Mouse (Mus musculus) cerebellum, adult 2 months (tissue): ENCODE measurements around the gene Tmem104.

ENCODE experiments used
- CTCF ChIP-seq: fragments of 200-500 bp; IDR thresholded peaks from 2 replicates; pipeline ENCODE4 v1.5.1; 2011; ENCODE audit warnings: low read depth, mild to moderate bottlenecking, control low read depth, low read length, moderate library complexity, borderline replicate concordance; ENCODE audit not compliant: insufficient read depth
- POLR2A ChIP-seq: fragments of 200-500 bp; IDR thresholded peaks from 2 replicates; pipeline ENCODE4 v1.6.1; 2011; ENCODE audit warnings: low read length, control low read depth, borderline replicate concordance; ENCODE audit not compliant: insufficient read depth

DNA sequence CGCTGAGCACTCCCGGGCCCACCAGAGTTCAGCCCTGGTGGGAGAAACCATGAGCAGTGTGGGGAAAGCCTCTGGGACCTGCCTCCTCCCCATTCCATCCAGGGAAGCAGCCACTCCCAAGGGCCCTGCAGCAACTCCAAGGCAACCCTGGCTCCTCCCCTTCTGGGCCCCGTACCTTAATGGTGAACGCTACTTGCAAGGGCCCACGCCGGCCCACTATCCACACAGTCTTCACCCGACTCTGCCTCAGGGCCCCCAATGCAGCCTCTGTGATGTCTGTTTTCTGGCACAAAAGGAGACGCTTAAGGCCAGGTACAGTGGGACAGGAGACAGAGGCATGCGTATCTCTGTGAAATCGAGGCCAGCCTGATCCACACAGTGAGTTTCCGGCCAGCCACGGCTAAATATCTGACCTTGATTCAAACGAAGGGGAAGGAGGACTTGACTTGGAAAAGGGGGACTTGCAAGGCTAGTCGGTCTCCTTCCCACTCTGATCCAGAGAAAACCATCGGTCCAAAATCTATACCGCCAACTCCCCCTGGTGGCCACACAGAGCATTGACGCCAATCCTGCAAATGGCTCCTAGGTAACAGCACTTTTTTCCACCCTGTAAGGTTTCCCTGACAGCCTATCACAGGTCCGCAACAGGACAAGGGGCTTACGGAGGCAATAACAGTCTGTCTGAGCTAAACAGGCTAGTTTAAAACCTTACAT lies 83.0 kb downstream of the Tmem104 start:
- TF ChIP-seq POLR2A (no peak), CTCF (peak; percentile 94)
